Mouse (Mus musculus) limb, embryonic 14.5 days (tissue): ENCODE results near the gene Tedc1. TPM values are rescaled to one million over a fixed set of nuclear protein-coding genes. Genes with fewer than 3 reads are reported as not detected.

Source experiments
- ATAC-seq: fragments of 200-750 bp; cut with Nextera tagmentation; 2 replicates; pipeline ENCODE4 v1.8.0; 2017; ENCODE audit warnings: low read depth, moderate number of reproducible peaks, moderate TSS enrichment; ENCODE audit not compliant: low FRiP score
- DNase-seq: peaks from one replicate; pipeline ENCODE4 v3.0.0-alpha.2; 2015; ENCODE audit warnings: low spot score
- H3K27ac ChIP-seq: fragments of 300-500 bp; sonication (generic); replicated peaks from 2 replicates; pipeline ENCODE4 v1.5.1; 2014; ENCODE audit warnings: low read depth, mild to moderate bottlenecking, low read length, moderate library complexity, mixed read lengths
- H3K27me3 ChIP-seq: fragments of 300-500 bp; sonication (generic); 2 replicates; pipeline ENCODE4 v1.6.1; 2014; ENCODE audit warnings: low read length, mixed read lengths; ENCODE audit not compliant: control insufficient read depth, insufficient read depth
- H3K36me3 ChIP-seq: fragments of 300-500 bp; sonication (generic); 2 replicates; pipeline ENCODE4 v1.6.1; 2014; ENCODE audit warnings: mild to moderate bottlenecking, low read length, moderate library complexity, mixed read lengths; ENCODE audit not compliant: control insufficient read depth, insufficient read depth
- H3K4me1 ChIP-seq: fragments of 300-500 bp; sonication (generic); 2 replicates; pipeline ENCODE4 v1.6.1; 2014; ENCODE audit warnings: antibody characterized with exemption, low read length, mixed read lengths; ENCODE audit not compliant: control insufficient read depth, insufficient read depth
- H3K4me2 ChIP-seq: fragments of 300-500 bp; sonication (generic); replicated peaks from 2 replicates; pipeline ENCODE4 v1.6.1; 2014; ENCODE audit warnings: low read depth, mild to moderate bottlenecking, low read length, moderate library complexity; ENCODE audit not compliant: severe bottlenecking
- H3K4me3 ChIP-seq: fragments of 300-500 bp; sonication (generic); replicated peaks from 2 replicates; pipeline ENCODE4 v1.5.1; 2014; ENCODE audit warnings: low read length
- H3K9ac ChIP-seq: fragments of 300-500 bp; sonication (generic); 2 replicates; pipeline ENCODE4 v1.6.1; 2014; ENCODE audit warnings: mild to moderate bottlenecking, low read depth, low read length, moderate library complexity; ENCODE audit not compliant: severe bottlenecking
- H3K9me3 ChIP-seq: fragments of 300-500 bp; sonication (generic); 2 replicates; pipeline ENCODE4 v1.6.1; 2016; ENCODE audit warnings: low read length; ENCODE audit not compliant: control insufficient read depth
- POLR2A ChIP-seq: fragments of 200-500 bp; IDR thresholded peaks from 2 replicates; pipeline ENCODE4 v1.8.0; 2012; ENCODE audit warnings: inconsistent platforms, mild to moderate bottlenecking, moderate library complexity, borderline replicate concordance; ENCODE audit not compliant: insufficient read depth, insufficient read length; ENCODE audit errors: extremely low read depth
- WGBS: fragments of 180-500 bp; shearing (Covaris S2); extraction: QIAGEN DNeasy Blood & Tissue Kit; methylation state at CpG from one replicate; pipeline ENCODE4 v1.1.7; 2014; 5-methylcytosine and 5-hydroxymethylcytosine counted together
- polyA plus RNA-seq, 2 experiments: library from polyadenylated mRNA; depleted of rRNA in 1 of 2; stranded (reverse) in 1 of 2; unstranded in 1 of 2; fragments of >200 nt; fragmentation: Nextera tagmentation in 1 of 2; extraction: Ambion mirVana in 1 of 2; gene quantifications; 2 replicates each; pipeline versions ENCODE4 v1.2.1 to v1.2.3; 2012 to 2014

Gene Tedc1
- polyA plus RNA-seq, 2 experiments = 19.5 to 30.8 TPM

DNA sequence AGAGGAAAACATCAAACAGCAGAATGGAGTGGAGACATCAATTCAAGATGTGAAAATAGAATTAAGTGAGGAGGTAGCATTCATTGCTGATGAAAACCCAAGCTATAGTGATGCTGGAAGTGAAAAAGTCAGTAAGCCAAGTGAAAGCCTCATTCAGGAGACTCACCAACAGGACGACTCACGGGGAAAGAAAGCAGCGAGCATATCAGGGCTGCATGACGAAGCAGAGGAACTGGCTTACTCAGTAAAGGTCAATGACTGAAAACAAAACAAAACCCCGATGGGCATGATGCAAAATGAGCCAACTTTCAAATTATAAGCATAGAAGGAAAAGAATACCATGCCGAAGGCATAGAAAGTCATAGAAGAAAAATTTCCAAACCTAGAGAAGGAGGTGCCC, 51.5 kb downstream of the Tedc1 start:
- no peak for ATAC-seq
- 80% methylated on average over 6 of the region's 6 CpGs for WGBS

DNA sequence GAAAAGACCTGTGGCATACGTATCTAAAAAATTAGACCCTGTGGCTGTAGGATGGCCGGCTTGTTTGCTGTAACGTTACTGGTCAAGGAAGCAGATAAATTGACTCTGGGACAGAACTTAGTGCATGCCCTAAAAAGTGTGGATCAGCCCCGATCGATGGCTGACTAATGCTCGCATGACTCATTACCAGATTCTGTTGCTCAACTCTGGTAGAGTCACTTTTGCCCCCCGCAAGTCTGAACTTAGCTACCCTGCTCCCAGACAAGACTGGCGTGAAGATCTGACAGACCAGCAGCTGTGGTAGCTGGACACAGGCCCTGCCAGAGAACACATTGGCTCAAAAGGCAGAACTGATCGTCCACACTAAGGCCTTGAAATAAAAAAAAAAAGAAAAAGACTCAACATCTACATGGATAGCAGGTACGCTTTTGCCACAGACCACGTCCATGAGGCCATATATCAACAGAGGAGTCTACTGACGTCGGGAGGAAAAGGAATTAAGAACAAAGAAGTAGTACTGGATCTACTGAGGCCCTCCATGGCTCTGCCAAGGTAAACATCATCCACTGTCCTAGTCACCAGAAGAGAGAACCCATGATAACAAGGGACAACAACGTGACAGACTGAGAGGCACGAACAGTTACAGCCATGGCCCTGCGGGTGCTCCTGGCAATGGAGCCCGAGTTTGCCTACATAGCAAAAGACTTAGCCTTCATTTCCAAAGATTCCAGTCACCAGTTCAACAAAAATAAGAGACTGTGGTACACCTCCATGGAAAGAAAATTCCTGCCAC, 54.6 kb downstream of the Tedc1 start:
- Histone ChIP-seq H3K4me2 (no peak overlapping the region), H3K27me3 (no peaks in the 10 kb centered on the region), H3K36me3 (no peaks in the 10 kb centered on the region), H3K9ac (no peak overlapping the region), H3K27ac (no peak overlapping the region), H3K9me3 (no peaks in the 10 kb centered on the region), H3K4me1 (no peaks in the 10 kb centered on the region), H3K4me3 (no peak overlapping the region)
- 86% methylated on average over 17 of the region's 17 CpGs for WGBS
- DNase-seq (peak; percentile 1), ATAC-seq (no peak)
- TF ChIP-seq POLR2A = no peak

More for the DNA sequence above, 51.5 kb downstream of the Tedc1 start:
- TF ChIP-seq POLR2A = no peak
- no peaks in the 10 kb centered on the region for H3K9me3 ChIP-seq
- DNase-seq = no peak
- no peak overlapping the region for H3K27ac ChIP-seq
- no peaks in the 10 kb centered on the region for H3K4me1 ChIP-seq
- no peaks in the 10 kb centered on the region for H3K27me3 ChIP-seq
- H3K4me2 ChIP-seq = no peak overlapping the region
- H3K36me3 ChIP-seq = no peaks in the 10 kb centered on the region
- no peak overlapping the region for H3K4me3 ChIP-seq
- no peak overlapping the region for H3K9ac ChIP-seq

DNA sequence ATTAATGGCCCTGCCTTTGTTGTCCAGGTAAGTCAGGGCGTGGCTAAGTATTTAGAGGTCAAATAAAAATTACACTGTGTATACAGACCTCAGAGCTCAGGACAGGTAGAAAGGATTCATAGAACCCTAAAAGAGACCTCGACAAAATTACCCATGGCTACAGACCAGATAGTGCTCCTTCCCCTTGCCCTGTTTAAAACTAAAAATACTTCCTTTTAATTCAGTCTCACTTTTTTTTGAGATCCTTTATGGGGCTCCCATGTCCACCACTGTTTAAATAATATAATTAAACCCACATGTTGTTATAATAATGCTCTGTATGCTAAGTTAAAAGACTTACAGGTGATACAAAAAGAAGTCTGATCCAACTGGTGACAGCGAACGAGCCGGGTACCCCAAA, 55.6 kb downstream of the Tedc1 start:
- no peak overlapping the region for H3K9ac ChIP-seq
- no peak for TF ChIP-seq POLR2A
- WGBS = 76% methylated on average over 5 of the region's 5 CpGs
- ATAC-seq = no peak
- H3K27me3 ChIP-seq = no peaks in the 10 kb centered on the region
- no peaks in the 10 kb centered on the region for H3K4me1 ChIP-seq
- no peak overlapping the region for H3K4me2 ChIP-seq
- H3K36me3 ChIP-seq = no peaks in the 10 kb centered on the region
- peak; percentile 1 for DNase-seq
- H3K9me3 ChIP-seq = no peaks in the 10 kb centered on the region
- no peak overlapping the region for H3K4me3 ChIP-seq
- H3K27ac ChIP-seq = no peak overlapping the region

DNA sequence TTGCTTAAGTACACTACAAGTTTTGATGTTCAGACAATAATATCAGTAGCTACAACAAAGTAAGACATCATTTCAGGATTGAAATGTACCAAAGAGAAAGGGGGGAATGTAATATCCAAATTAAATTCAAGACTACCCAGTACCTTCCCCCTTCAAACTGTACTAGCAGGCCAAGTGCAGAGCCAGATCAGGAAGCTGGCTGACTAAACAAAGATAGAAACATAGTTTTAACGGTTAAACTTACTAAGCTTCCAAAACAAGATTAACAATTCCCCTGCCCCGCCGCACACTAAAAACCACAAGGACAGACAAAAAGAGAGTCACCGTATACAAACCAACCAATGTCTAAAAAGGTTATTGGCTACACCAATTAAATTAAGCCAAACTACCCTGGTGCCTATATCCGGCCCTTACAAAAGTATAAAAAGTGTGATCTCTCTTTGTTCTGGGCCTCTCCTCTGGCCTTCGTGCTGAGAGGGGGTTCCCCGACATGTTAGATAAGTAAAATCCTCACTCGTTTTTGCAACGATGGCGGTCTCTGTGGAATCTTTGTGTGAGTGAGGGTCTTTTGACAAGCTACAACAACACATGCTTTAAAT, 56.2 kb downstream of the Tedc1 start:
- H3K9ac ChIP-seq = no peak overlapping the region
- WGBS = 93% methylated on average over 10 of the region's 10 CpGs
- H3K4me3 ChIP-seq = no peak overlapping the region
- ATAC-seq = no peak
- H3K9me3 ChIP-seq = no peaks in the 10 kb centered on the region
- no peaks in the 10 kb centered on the region for H3K4me1 ChIP-seq
- DNase-seq = no peak
- no peak for TF ChIP-seq POLR2A
- no peaks in the 10 kb centered on the region for H3K27me3 ChIP-seq
- H3K27ac ChIP-seq = no peak overlapping the region
- H3K4me2 ChIP-seq = no peak overlapping the region
- H3K36me3 ChIP-seq = no peaks in the 10 kb centered on the region

DNA sequence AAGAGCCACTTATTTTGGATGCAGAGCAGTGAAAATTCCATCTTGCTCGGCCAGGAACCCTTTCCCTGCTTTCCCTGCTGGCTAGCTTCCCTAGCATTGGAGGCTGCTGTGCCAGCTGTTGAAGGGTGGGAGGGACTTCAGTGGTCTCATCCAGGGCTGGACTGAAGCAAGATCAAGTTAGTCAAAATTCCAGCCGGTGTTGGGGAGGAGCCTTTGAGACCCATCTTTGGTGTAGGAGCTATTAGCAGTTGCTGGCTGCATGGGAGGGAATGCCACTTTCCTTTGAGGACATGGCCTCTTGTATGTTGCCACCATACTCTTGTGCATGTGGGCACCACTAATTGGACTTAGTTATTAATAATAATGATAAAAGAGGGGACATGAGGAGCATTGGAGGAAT, 57.0 kb downstream of the Tedc1 start:
- no peak for TF ChIP-seq POLR2A
- Histone ChIP-seq H3K36me3 (no peaks in the 10 kb centered on the region), H3K27ac (no peak overlapping the region), H3K4me3 (no peak overlapping the region), H3K9me3 (no peaks in the 10 kb centered on the region), H3K27me3 (no peaks in the 10 kb centered on the region), H3K9ac (no peak overlapping the region), H3K4me1 (no peaks in the 10 kb centered on the region), H3K4me2 (no peak overlapping the region)
- DNase-seq (no peak), ATAC-seq (no peak)
- 60% methylated on average over 2 of the region's 2 CpGs for WGBS
